Mouse (Mus musculus) 3134 (cell line): ENCODE measurements at regions not wholly inside any gene's neighbourhood (a gene's known extent, or its start where the extent isn't known, plus 50 kb on each side); places are given as distances from the start of the nearest gene placed in this dataset.

ENCODE experiments used
- DNase-seq: peaks from one replicate; pipeline ENCODE4 v3.0.0-alpha.2; 2011; ENCODE audit warnings: low spot score; ENCODE audit not compliant: insufficient read length; ENCODE audit errors: extremely low read depth

- DNase-seq = no peak
Observed at GRCm38 (mm10) chr2:148264111-148264730, 130.9 kb upstream of the Sstr4 start.

- DNase-seq = no peak
Observed at GRCm38 (mm10) chr2:148279200-148279599, 115.9 kb upstream of the Sstr4 start.

GRCm38 (mm10) chr2:148290326-148290725 lies 104.8 kb upstream of the Sstr4 start:
- peak; percentile 13 for DNase-seq

- no peak for DNase-seq
Observed at GRCm38 (mm10) chr2:148292442-148292841, 102.7 kb upstream of the Sstr4 start.

GRCm38 (mm10) chr2:148292895-148293294 lies 102.2 kb upstream of the Sstr4 start:
- DNase-seq = no peak

- no peak for DNase-seq
Observed at GRCm38 (mm10) chr2:148300879-148301278, 94.3 kb upstream of the Sstr4 start.

GRCm38 (mm10) chr2:148312255-148312654 lies 82.9 kb upstream of the Sstr4 start:
- DNase-seq = no peak

GRCm38 (mm10) chr2:148320896-148321295 lies 74.2 kb upstream of the Sstr4 start:
- no peak for DNase-seq

GRCm38 (mm10) chr2:148325362-148325761 lies 69.8 kb upstream of the Sstr4 start:
- DNase-seq = no peak

- no peak for DNase-seq
Observed at GRCm38 (mm10) chr2:148325854-148326387, 69.2 kb upstream of the Sstr4 start.

- DNase-seq = no peak
Observed at GRCm38 (mm10) chr2:148326414-148326813, 68.7 kb upstream of the Sstr4 start.

GRCm38 (mm10) chr2:148327552-148327951 lies 67.6 kb upstream of the Sstr4 start:
- DNase-seq = no peak

- no peak for DNase-seq
Observed at GRCm38 (mm10) chr2:148330368-148330767, 64.8 kb upstream of the Sstr4 start.

- no peak for DNase-seq
Observed at GRCm38 (mm10) chr2:148334555-148334954, 60.6 kb upstream of the Sstr4 start.

- DNase-seq = no peak
Observed at GRCm38 (mm10) chr2:148336626-148337025, 58.5 kb upstream of the Sstr4 start.

GRCm38 (mm10) chr2:148338308-148338768 lies 56.8 kb upstream of the Sstr4 start:
- no peak for DNase-seq

- no peak for DNase-seq
Observed at GRCm38 (mm10) chr2:148338894-148339293, 56.2 kb upstream of the Sstr4 start.

- no peak for DNase-seq
Observed at GRCm38 (mm10) chr2:148344193-148344592, 51.0 kb upstream of the Sstr4 start.
